24 mouse cellular contexts compared by ENCODE assay signal in the genomic region with DNA sequence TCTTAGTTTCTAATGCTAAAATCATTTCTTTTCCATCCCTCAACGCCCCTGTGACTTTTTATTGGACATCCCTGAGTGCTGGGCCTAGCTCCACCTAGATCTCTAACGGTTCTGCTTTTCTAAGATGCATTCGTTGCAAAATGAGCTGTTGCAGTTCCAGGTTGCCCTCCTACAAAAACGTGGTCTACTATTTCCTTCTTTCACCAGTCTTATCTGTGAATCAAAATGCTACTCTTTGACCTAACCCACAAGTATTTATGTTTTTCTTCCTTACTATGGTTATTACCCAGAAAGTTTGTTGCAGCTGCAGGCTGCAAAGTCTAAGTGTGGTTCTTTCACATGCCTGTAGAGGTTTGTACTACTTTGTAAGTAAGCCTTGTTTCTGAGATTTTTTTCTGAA. TPM values are rescaled to one million over a fixed set of nuclear protein-coding genes. Genes with fewer than 3 reads are reported as not detected.
A peak's percentile ranks its signal among the peaks of the same experiment; 100 is the strongest.
DNase-seq lines count a peak whose midpoint lies in the region; ATAC-seq and TF ChIP-seq lines count a peak whose summit lies in the region.
"Had no signal": no experiment of that assay in that cellular context is flagged by ENCODE, and none has a peak within 500 bp of the region (broad histone marks: within the 10 kb centered on the region; RNA-seq: fewer than 3 reads in every experiment).

A gene (plus strand): TSS at position 316 of the 400 bp plus-strand sequence.

- DNase-seq in A20 (ENCODE audit: low read depth, low spot score) = peak; percentile 74
- peak; percentile 51 for DNase-seq in CH12.LX (ENCODE audit: extremely low read depth)
- DNase-seq in thymus, postnatal 0 days (ENCODE audit: low spot score) = peak; percentile 59
- no peak for DNase-seq in right cerebral cortex, postnatal 14 days
- DNase-seq: adrenal gland, postnatal 10 days; cerebellum, adult 2 months; gastrocnemius, postnatal 36 days; heart, postnatal 10 days; kidney, adult 11 months; kidney, postnatal 10 days; liver, embryonic 13.5 days; right cerebral cortex, postnatal 4 days had no signal

- peak within 1 kb of the TSS; percentile 49 to 77 (median 58) for H3K4me3 ChIP-seq in CH12.LX (replicated peaks in 1 of 3; ENCODE audit: low read depth in 2 of 3, low read length in 2 of 3, poor library complexity in 1 of 3)
- H3K4me3 ChIP-seq: embryonic facial prominence, embryonic 13.5 days; heart, embryonic 10.5 days; hindbrain, embryonic 15.5 days; layer of hippocampus, adult 2 months; left cerebral cortex, adult 2 months; liver, embryonic 13.5 days; midbrain, embryonic 10.5 days; neural tube, embryonic 13.5 days; stomach, embryonic 15.5 days had no signal

- no peaks in the 10 kb centered on the region for H3K27me3 ChIP-seq in CH12.LX (replicated peaks)
- H3K27me3 ChIP-seq: embryonic facial prominence, embryonic 13.5 days; hindbrain, embryonic 15.5 days; liver, embryonic 13.5 days; neural tube, embryonic 13.5 days; stomach, embryonic 15.5 days had no signal

- TF ChIP-seq POLR2A in CH12.LX (IDR thresholded peaks at IDR 0.05; ENCODE audit: low read depth, low read length) = no peak

- peak within 1 kb of the TSS; percentile 43 for H3K9ac ChIP-seq in CH12.LX (ENCODE audit: insufficient read depth, low read depth)
- H3K9ac ChIP-seq: embryonic facial prominence, embryonic 13.5 days; hindbrain, embryonic 15.5 days; liver, embryonic 13.5 days; neural tube, embryonic 13.5 days; stomach, embryonic 15.5 days had no signal

- TF ChIP-seq CTCF in CH12.LX (conservative IDR thresholded peaks at IDR 0.05 in 1 of 2, IDR thresholded peaks at IDR 0.05 in 1 of 2; ENCODE audit: low read depth in 2 of 2, low read length in 2 of 2) = no peak

- H3K27ac ChIP-seq in CH12.LX (ENCODE audit: insufficient read depth, low read depth) = peak within 1 kb of the TSS; percentile 90
- H3K27ac ChIP-seq: embryonic facial prominence, embryonic 13.5 days; heart, embryonic 10.5 days; hindbrain, embryonic 15.5 days; layer of hippocampus, adult 2 months; left cerebral cortex, adult 2 months; liver, embryonic 13.5 days; midbrain, embryonic 10.5 days; neural tube, embryonic 13.5 days; stomach, embryonic 15.5 days had no signal

- TF ChIP-seq RAD21 in CH12.LX (IDR thresholded peaks at IDR 0.05; ENCODE audit: low read depth, low read length) = no peak

- dilution Hi-C loops in CH12.LX (cut with MboI; ENCODE audit: extremely low pct_ligation_motif_present, extremely low pct_unique_long_range_greater_than_20kb, low sequenced_read_pairs) = no loop called here

- H3K36me3 ChIP-seq in CH12.LX (replicated peaks in 1 of 2; ENCODE audit: control insufficient read depth in 1 of 2, insufficient read depth in 1 of 2, low read length in 1 of 2) = no peaks in the 10 kb centered on the region
- H3K36me3 ChIP-seq: embryonic facial prominence, embryonic 13.5 days; heart, embryonic 10.5 days; hindbrain, embryonic 15.5 days; liver, embryonic 13.5 days; midbrain, embryonic 10.5 days; neural tube, embryonic 13.5 days; stomach, embryonic 15.5 days had no signal

- 0 out of 2 replicates have a peak, but pooled peaks cover 2% of the 10 kb centered on the region for H3K79me2 ChIP-seq in CH12.LX (replicated peaks; ENCODE audit: control insufficient read depth, extremely low read depth, insufficient read depth, poor library complexity, severe bottlenecking)

- peak within 1 kb of the TSS; percentile 56; the same call in 1 of the 2 replicates for H3K4me2 ChIP-seq in CH12.LX (ENCODE audit: insufficient read depth, low read depth, poor library complexity, severe bottlenecking)
- H3K4me2 ChIP-seq: embryonic facial prominence, embryonic 13.5 days; hindbrain, embryonic 15.5 days; liver, embryonic 13.5 days; neural tube, embryonic 13.5 days; stomach, embryonic 15.5 days had no signal

- in situ Hi-C loops in CH12.LX (cut with MboI; ENCODE audit: low pct_ligation_motif_present, low pct_unique_long_range_greater_than_20kb, low sequenced_read_pairs) = no loop called here

- ATAC-seq in inflammation-experienced regulatory T-cells, adult 6 months = peak; percentile 35
- ATAC-seq in megakaryocyte-erythroid progenitor cell, adult 5-6 weeks (replicated peaks; ENCODE audit: low FRiP score, low TSS enrichment, poor library complexity, severe bottlenecking) = no peak
- no peak for ATAC-seq in cerebellum, adult (ENCODE audit: insufficient number of reproducible peaks, low FRiP score, low TSS enrichment)

- H3K9me3 ChIP-seq in CH12.LX (replicated peaks; ENCODE audit: low read length) = no peaks in the 10 kb centered on the region
- H3K9me3 ChIP-seq: embryonic facial prominence, embryonic 13.5 days; heart, embryonic 10.5 days; hindbrain, embryonic 15.5 days; liver, embryonic 13.5 days; midbrain, embryonic 10.5 days; neural tube, embryonic 13.5 days; stomach, embryonic 15.5 days had no signal

- TF ChIP-seq EP300 in CH12.LX (IDR thresholded peaks at IDR 0.05; ENCODE audit: low read length) = no peak; the same call in 1 of the 2 replicates

- H3K4me1 ChIP-seq in CH12.LX (ENCODE audit: control insufficient read depth in 1 of 2, insufficient read depth in 2 of 2) = peaks cover 2 to 4% of the 10 kb centered on the region in 2 experiments; a peak in 1 of 4 replicates
- H3K4me1 ChIP-seq: embryonic facial prominence, embryonic 13.5 days; heart, embryonic 10.5 days; hindbrain, embryonic 15.5 days; liver, embryonic 13.5 days; midbrain, embryonic 10.5 days; neural tube, embryonic 13.5 days; stomach, embryonic 15.5 days had no signal

TF ChIP-seq in CH12.LX, 34 proteins besides CTCF, POLR2A, EP300 and RAD21:
- no peak for TF ChIP-seq JUND (conservative IDR thresholded peaks at IDR 0.05; ENCODE audit: low read depth, low read length)
- peak; percentile 60; the same call in 1 of the 2 replicates for TF ChIP-seq MYC (IDR thresholded peaks at IDR 0.05; ENCODE audit: low read depth, low read length)
- 0 out of 2 replicates have a peak, but pooled peaks have one; percentile 21 for TF ChIP-seq BHLHE40 (IDR thresholded peaks at IDR 0.05; ENCODE audit: low read depth, low read length)
- no peak for TF ChIP-seq ZC3H11A (IDR thresholded peaks at IDR 0.05; ENCODE audit: low read depth, low read length)
- no peak for TF ChIP-seq SIN3A (IDR thresholded peaks at IDR 0.05; ENCODE audit: low read length)
- no peak for TF ChIP-seq RCOR1 (conservative IDR thresholded peaks at IDR 0.05; ENCODE audit: low read depth, low read length)
- TF ChIP-seq CHD1 (IDR thresholded peaks at IDR 0.05; ENCODE audit: low read depth, low read length) = peak; percentile 78; the same call in 1 of the 2 replicates
- no peak for TF ChIP-seq NELFE (IDR thresholded peaks at IDR 0.05; ENCODE audit: low read depth, low read length)
- no peak for TF ChIP-seq USF2 (conservative IDR thresholded peaks at IDR 0.05; ENCODE audit: low read depth, low read length)
- TF ChIP-seq ZMIZ1 (IDR thresholded peaks at IDR 0.05; ENCODE audit: low read depth, low read length) = no peak
- TF ChIP-seq SMC3 (IDR thresholded peaks at IDR 0.05; ENCODE audit: low read depth, low read length) = no peak
- no peak for TF ChIP-seq ZNF384 (IDR thresholded peaks at IDR 0.05; ENCODE audit: low read depth, low read length)
- 0 out of 2 replicates have a peak, but pooled peaks have one; percentile 33 for TF ChIP-seq MAX (IDR thresholded peaks at IDR 0.05; ENCODE audit: low read length)
- no peak for TF ChIP-seq NRF1 (IDR thresholded peaks at IDR 0.05; ENCODE audit: low read depth, low read length)
- TF ChIP-seq TBP (conservative IDR thresholded peaks at IDR 0.05; ENCODE audit: low read depth, low read length) = 0 out of 2 replicates have a peak, but pooled peaks have one; percentile 41
- TF ChIP-seq CHD2 (IDR thresholded peaks at IDR 0.05; ENCODE audit: low read length) = no peak
- no peak for TF ChIP-seq ELF1 (IDR thresholded peaks at IDR 0.05; ENCODE audit: low read depth, low read length)
- no peak for TF ChIP-seq ZKSCAN1 (IDR thresholded peaks at IDR 0.05; ENCODE audit: borderline replicate concordance, low read depth, low read length)
TF ChIP-seq in CH12.LX: peak in this region for 5.

RNA-seq across cellular contexts. Expression of the gene that starts here (rescaled TPM):
- total RNA-seq in CH12.LX (2012; rRNA removed) = 8.3 and 9.0 TPM in 2 replicates
- 42.2 and 47.4 TPM in 2 replicates for total RNA-seq in CH12.LX (2014; rRNA removed)
- 9.0 and 9.7 TPM in 2 replicates for polyA plus RNA-seq in CH12.LX (2012; ENCODE audit: insufficient read length, low read depth)
- polyA plus RNA-seq in inflammation-experienced regulatory T-cells, adult 6 months (2017; shearing (Covaris generic)) = 10 to 100 TPM; 70.3 to 84.6 (median 81.9) TPM
- polyA plus RNA-seq in thymus, postnatal 0 days (2015; fragmentation: Nextera tagmentation; extraction: Ambion mirVana) = 72.5 and 78.1 TPM in 2 replicates
- total RNA-seq in megakaryocyte-erythroid progenitor cell, adult 5-6 weeks (2014; fragmentation: Nextera tagmentation) = 0.09 and 0.12 TPM in 2 replicates
- 0.95 and 5.8 TPM in 2 replicates for total RNA-seq in megakaryocyte-erythroid progenitor cell, adult 5-6 weeks (2017)
- total RNA-seq: layer of hippocampus, adult 2 months; left cerebral cortex, adult 2 months had no signal
- polyA plus RNA-seq: cerebellum, adult 2 months; heart, embryonic 10.5 days; hindbrain, embryonic 15.5 days; limb, embryonic 11.5 days; midbrain, embryonic 10.5 days had no signal
